ENCODE assay signal across 17 mouse cellular contexts in the genomic region with DNA sequence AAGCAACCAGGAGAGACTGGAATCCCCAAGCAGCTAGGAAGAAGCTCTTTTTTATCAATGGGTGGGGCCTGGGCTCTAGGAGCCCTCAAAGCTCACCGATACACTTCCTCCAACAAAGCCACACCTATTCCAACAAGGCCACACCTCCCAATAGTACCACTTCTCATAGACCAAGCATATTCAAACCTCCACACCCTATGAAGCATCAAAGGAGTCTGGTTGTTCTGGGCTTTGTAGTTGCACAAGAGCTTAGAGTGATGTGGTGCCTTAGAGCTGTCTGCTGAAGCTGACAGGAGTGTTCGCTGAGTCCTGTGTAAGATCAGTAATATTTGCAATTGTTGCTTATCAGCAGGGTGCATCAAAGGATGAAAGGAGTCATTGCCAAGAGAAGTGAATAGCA. TPM values are rescaled to one million over a fixed set of nuclear protein-coding genes. Genes with fewer than 3 reads are reported as not detected.
DNase-seq lines count a peak whose midpoint lies in the region; ATAC-seq lines count a peak whose summit lies in the region.
"Had no signal": no experiment of that assay in that cellular context is flagged by ENCODE, and none has a peak within 500 bp of the region (broad histone marks: within the 10 kb centered on the region; RNA-seq: fewer than 3 reads in every experiment).

No protein-coding gene starts in this region.

- ATAC-seq in activated CD4-positive, CD25-positive, alpha-beta regulatory T cell, adult 4 months = peak; percentile 49
- ATAC-seq in megakaryocyte, adult 5-6 weeks (ENCODE audit: poor library complexity, severe bottlenecking) = peak; percentile 51
- ATAC-seq: forebrain, embryonic 13.5 days; lung, postnatal 0 days; midbrain, embryonic 13.5 days had no signal

- DNase-seq in thymus, postnatal 25 days = peak; percentile 19
- DNase-seq in thymus, postnatal 4 days = no peak
- DNase-seq in right cerebral cortex, postnatal 4 days = no peak
- DNase-seq in embryo, embryonic 10.5 days (ENCODE audit: low spot score) = no peak
- no peak for DNase-seq in retina, embryonic 14.5 days (ENCODE audit: low spot score)
- DNase-seq: cerebellum, adult 8-10 months; gastrocnemius, postnatal 10 days; heart, postnatal 4 days; kidney, adult 11 months; right cerebral cortex, postnatal 14 days had no signal

RNA-seq across cellular contexts. Expression of a gene that starts 37.2 kb away (rescaled TPM):
- 10 to 100 TPM; 49.7 to 64.9 TPM for polyA plus RNA-seq in activated CD4-positive, CD25-positive, alpha-beta regulatory T cell, adult 4 months (2017; shearing (Covaris generic))
- 44.9 and 54.9 TPM in 2 replicates for total RNA-seq in megakaryocyte, adult 5-6 weeks (2015)
- 51.8 and 55.8 TPM in 2 replicates for total RNA-seq in megakaryocyte, adult 5-6 weeks (2017)
- total RNA-seq: MEL had no signal
- polyA plus RNA-seq: heart, embryonic 15.5 days had no signal
